Mouse (Mus musculus) bone marrow, adult 2 months (tissue): ENCODE results near the gene Mapkapk2.

Experiments used
- CTCF ChIP-seq: fragments of 200-500 bp; IDR thresholded peaks from 2 replicates; pipeline ENCODE4 v1.5.1; 2011; ENCODE audit warnings: low read length, control low read depth; ENCODE audit not compliant: control insufficient read depth, insufficient read depth
- POLR2A ChIP-seq: fragments of 200-500 bp; IDR thresholded peaks from 2 replicates; pipeline ENCODE4 v1.6.1; 2011; ENCODE audit warnings: low read depth, mild to moderate bottlenecking, control low read depth, low read length, borderline replicate concordance; ENCODE audit not compliant: control insufficient read depth

DNA sequence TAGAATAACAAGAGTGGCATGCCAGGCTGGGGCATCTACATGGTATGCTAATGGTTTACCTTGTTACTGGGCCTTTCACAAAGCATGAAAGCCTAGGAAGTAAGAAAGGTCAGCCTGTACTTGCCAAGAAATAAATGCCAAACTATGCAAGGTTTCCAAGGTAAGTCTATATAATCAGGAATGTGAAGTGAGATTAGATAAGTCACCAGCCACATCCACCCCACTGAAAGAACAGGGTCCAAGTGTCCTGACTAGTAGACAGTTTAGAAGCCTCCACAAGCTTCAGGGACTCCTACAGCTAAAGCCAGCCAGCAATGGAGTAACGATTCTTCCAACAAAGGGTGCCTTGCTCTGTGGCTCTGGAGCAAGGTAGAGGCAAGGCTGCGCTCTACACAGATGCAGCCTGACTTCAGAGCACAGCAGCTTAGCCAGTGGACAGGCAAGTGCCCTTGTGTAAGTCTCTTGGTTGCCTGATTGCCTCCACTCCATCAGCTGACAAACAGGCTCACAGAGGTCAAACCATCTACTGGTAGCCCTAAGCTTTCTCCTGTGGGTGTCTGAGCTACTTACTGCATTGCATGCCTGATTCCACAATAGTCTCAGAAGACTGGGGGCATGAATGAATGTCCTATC is 51.8 kb downstream of the Mapkapk2 start:
- TF ChIP-seq CTCF (no peak), POLR2A (no peak)
